Mouse (Mus musculus) thymus, postnatal 25 days (tissue): ENCODE results near the gene Cnn1.

Experiments used
- DNase-seq: peaks from one replicate; pipeline ENCODE4 v3.0.0; 2022

Cnn1 gene

GRCm38 (mm10) chr9:22076223-22076622 is 22.8 kb upstream of the Cnn1 start:
- DNase-seq, result no peak

- no peak for DNase-seq
These were observed 14.4 kb upstream of the Cnn1 start for GRCm38 (mm10) chr9:22084667-22085021.

GRCm38 (mm10) chr9:22085022-22085834 is 13.8 kb upstream of the Cnn1 start, which contains the start of gene Ecsit:
Gene Ecsit (minus strand): TSS chr9:22085438.
- DNase-seq, result peak; percentile 93

- no peak for DNase-seq
These were observed 13.0 kb upstream of the Cnn1 start for GRCm38 (mm10) chr9:22086012-22086411.

GRCm38 (mm10) chr9:22087034-22087618 is 11.9 kb upstream of the Cnn1 start:
- no peak for DNase-seq

- no peak for DNase-seq
These were observed 9.7 kb upstream of the Cnn1 start for GRCm38 (mm10) chr9:22089281-22089680.

GRCm38 (mm10) chr9:22089986-22090385 is 9.0 kb upstream of the Cnn1 start:
- no peak for DNase-seq

GRCm38 (mm10) chr9:22092746-22093145 is 6.3 kb upstream of the Cnn1 start:
- no peak for DNase-seq

GRCm38 (mm10) chr9:22095854-22096307 is 3.1 kb upstream of the Cnn1 start:
- DNase-seq, result peak; percentile 80

GRCm38 (mm10) chr9:22099922-22100321 is 906 bp downstream of the Cnn1 start:
- DNase-seq, result no peak

GRCm38 (mm10) chr9:22108194-22108593 is 9.2 kb downstream of the Cnn1 start:
- no peak for DNase-seq

GRCm38 (mm10) chr9:22115635-22116034 is 16.6 kb downstream of the Cnn1 start:
- DNase-seq, result no peak

GRCm38 (mm10) chr9:22116086-22116485 is 17.1 kb downstream of the Cnn1 start:
- no peak for DNase-seq

- peak; percentile 95 for DNase-seq
These were observed 17.9 kb downstream of the Cnn1 start, which contains the start of gene Elof1 for GRCm38 (mm10) chr9:22116740-22117426. Gene Elof1 (minus strand): TSS chr9:22117172.

GRCm38 (mm10) chr9:22117754-22118456 is 18.9 kb downstream of the Cnn1 start:
- peak; percentile 71 for DNase-seq

- DNase-seq, result no peak
These were observed 20.5 kb downstream of the Cnn1 start for GRCm38 (mm10) chr9:22119543-22119942.

- DNase-seq, result no peak
These were observed 22.5 kb downstream of the Cnn1 start for GRCm38 (mm10) chr9:22121545-22121944.

GRCm38 (mm10) chr9:22122005-22122404 is 23.0 kb downstream of the Cnn1 start:
- DNase-seq, result no peak

- no peak for DNase-seq
These were observed 24.1 kb downstream of the Cnn1 start for GRCm38 (mm10) chr9:22123069-22123609.

GRCm38 (mm10) chr9:22124169-22124568 is 25.2 kb downstream of the Cnn1 start:
- no peak for DNase-seq

GRCm38 (mm10) chr9:22125246-22126027 is 26.4 kb downstream of the Cnn1 start:
- DNase-seq, result no peak
